Mouse (Mus musculus) bone marrow macrophage, adult 2 months (primary cell): ENCODE measurements around the gene Gm13289.
"Not testable (repeated sequence)": the region's sequence is repeated elsewhere in the genome, so short reads cannot be mapped to it uniquely, and the experiment has no call there.

ENCODE experiments used
- CTCF ChIP-seq: IDR thresholded peaks from 2 replicates; pipeline ENCODE4 v1.5.1; 2012; ENCODE audit warnings: low read depth, mild to moderate bottlenecking, low read length, moderate library complexity
- POLR2A ChIP-seq: IDR thresholded peaks from 2 replicates; pipeline ENCODE4 v1.6.1; 2012; ENCODE audit warnings: mild to moderate bottlenecking, low read depth, low read length, borderline replicate concordance

DNA sequence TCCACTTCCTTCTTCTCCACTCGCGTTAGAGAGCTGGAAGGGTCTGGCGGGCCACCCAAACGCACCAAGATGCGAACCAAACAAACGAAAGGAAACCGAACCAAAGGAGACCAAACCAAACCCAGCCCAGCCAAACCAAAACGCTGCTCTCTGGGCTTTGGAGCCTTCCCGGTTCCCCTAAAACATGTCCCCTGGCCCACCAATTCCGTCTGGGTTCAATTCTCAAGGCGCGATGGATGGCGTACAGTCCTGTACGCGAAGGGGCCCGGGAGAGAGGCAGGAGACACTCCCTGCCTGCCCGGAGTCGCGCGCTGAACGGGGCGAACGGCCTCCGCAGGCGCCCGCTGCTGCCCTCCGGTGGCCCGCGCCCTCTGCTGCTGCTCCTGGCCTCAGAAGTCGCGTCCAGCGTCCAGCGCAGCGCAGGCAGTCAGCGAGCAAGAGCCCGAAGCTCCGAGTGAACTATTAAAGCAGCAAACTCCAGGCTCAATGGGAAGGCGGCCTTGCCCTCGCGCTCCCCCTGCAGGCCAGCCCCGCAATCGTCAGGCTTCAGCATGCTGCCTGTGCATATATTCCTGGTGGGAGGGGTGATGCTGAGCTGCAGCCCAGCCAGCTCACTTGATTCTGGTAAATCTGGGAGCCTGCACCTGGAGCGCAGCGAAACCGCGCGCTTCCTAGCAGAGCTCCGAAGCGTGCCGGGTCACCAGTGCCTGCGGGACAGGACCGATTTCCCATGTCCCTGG is 17.4 kb downstream of the Gm13289 start, which contains the start of gene Gm13275:
- TF ChIP-seq CTCF, POLR2A: not testable (repeated sequence)
